Mouse (Mus musculus) lung, embryonic 16.5 days (tissue): ENCODE data around the gene Slc7a7. TPM values are rescaled to one million over a fixed set of nuclear protein-coding genes. Genes with fewer than 3 reads are reported as not detected.

Source experiments
- ATAC-seq: fragments of 200-750 bp; cut with Nextera tagmentation; 2 replicates; pipeline ENCODE4 v1.8.0; 2017; ENCODE audit warnings: low read depth, mild to moderate bottlenecking, moderate library complexity
- H3K27ac ChIP-seq: fragments of 300-500 bp; sonication (generic); 2 replicates; pipeline ENCODE4 v1.5.1; 2014; ENCODE audit warnings: mild to moderate bottlenecking, control low read depth, low read length
- H3K27me3 ChIP-seq: fragments of 300-500 bp; sonication (generic); 2 replicates; pipeline ENCODE4 v1.6.1; 2014; ENCODE audit warnings: low read depth, low read length, mixed read lengths; ENCODE audit not compliant: control insufficient read depth, insufficient read depth
- H3K36me3 ChIP-seq: fragments of 300-500 bp; sonication (generic); 2 replicates; pipeline ENCODE4 v1.6.1; 2014; ENCODE audit warnings: low read length; ENCODE audit not compliant: control insufficient read depth, insufficient read depth
- H3K4me1 ChIP-seq: fragments of 300-500 bp; sonication (generic); replicated peaks from 2 replicates; pipeline ENCODE4 v1.6.1; 2014; ENCODE audit warnings: low read length, mixed read lengths; ENCODE audit not compliant: control insufficient read depth, insufficient read depth
- H3K4me2 ChIP-seq: fragments of 300-500 bp; sonication (generic); 2 replicates; pipeline ENCODE4 v1.6.1; 2014; ENCODE audit warnings: low read depth, low read length, control low read depth
- H3K4me3 ChIP-seq: fragments of 300-500 bp; sonication (generic); 2 replicates; pipeline ENCODE4 v1.5.1; 2014; ENCODE audit warnings: mild to moderate bottlenecking, low read length, control low read depth
- H3K9ac ChIP-seq: fragments of 300-500 bp; sonication (generic); 2 replicates; pipeline ENCODE4 v1.6.1; 2014; ENCODE audit warnings: low read length, control low read depth
- H3K9me3 ChIP-seq: fragments of 300-500 bp; sonication (generic); 2 replicates; pipeline ENCODE4 v1.6.1; 2016; ENCODE audit warnings: low read length; ENCODE audit not compliant: control insufficient read depth
- WGBS: fragments of 180-500 bp; shearing (Covaris S2); extraction: QIAGEN DNeasy Blood & Tissue Kit; methylation state at CpG from one replicate; pipeline ENCODE4 v1.1.7; 2014; 5-methylcytosine and 5-hydroxymethylcytosine counted together
- polyA plus RNA-seq: library from polyadenylated mRNA; unstranded; fragments of >200 nt; fragmentation: Nextera tagmentation; extraction: Ambion mirVana; gene quantifications from 2 replicates; pipeline ENCODE4 v1.2.1, GENCODE M21; 2015

The Slc7a7 gene
- polyA plus RNA-seq, 1 experiment from 2014 or later: 14.2 TPM

GRCm38 (mm10) chr14:54321556-54322376, 95.8 kb downstream of the Slc7a7 start:
- Histone ChIP-seq H3K27ac (no peak overlapping the region), H3K9ac (no peak overlapping the region), H3K9me3 (no peaks in the 10 kb centered on the region), H3K4me1 (no peaks in the 10 kb centered on the region), H3K4me3 (no peak overlapping the region), H3K4me2 (no peak overlapping the region), H3K36me3 (no peaks in the 10 kb centered on the region), H3K27me3 (no peaks in the 10 kb centered on the region)
- WGBS: 50% methylated on average over 18 of the region's 18 CpGs
- ATAC-seq: no peak

Other genes with a start within 250 kb of the Slc7a7 start
- gene Dad1, start 163.7 kb downstream of the Slc7a7 start, polyA plus RNA-seq: 430 and 439 TPM in 2 replicates
- gene Abhd4, start 163.6 kb downstream of the Slc7a7 start, polyA plus RNA-seq: 61.5 and 67.0 TPM in 2 replicates
- gene Olfr49, start 132.8 kb downstream of the Slc7a7 start, polyA plus RNA-seq: not detected in 2 replicates
- gene Oxa1l, start 56.9 kb downstream of the Slc7a7 start, polyA plus RNA-seq: 40.3 and 46.2 TPM in 2 replicates
- 258 and 287 TPM in 2 replicates for gene Mrpl52, start 9.1 kb upstream of the Slc7a7 start, polyA plus RNA-seq
- gene Mmp14, start 13.8 kb upstream of the Slc7a7 start, polyA plus RNA-seq: 176 and 183 TPM in 2 replicates
- 61.9 and 64.2 TPM in 2 replicates for gene Lrp10, start 46.4 kb upstream of the Slc7a7 start, polyA plus RNA-seq
- 19.6 and 22.4 TPM in 2 replicates for gene Rem2, start 58.3 kb upstream of the Slc7a7 start, polyA plus RNA-seq
- gene Prmt5, start 99.7 kb upstream of the Slc7a7 start, polyA plus RNA-seq: 73.5 and 77.6 TPM in 2 replicates
- 52.3 and 57.1 TPM in 2 replicates for gene Haus4, start 136.8 kb upstream of the Slc7a7 start, polyA plus RNA-seq
- 41.1 and 41.2 TPM in 2 replicates for gene Ajuba, start 159.8 kb upstream of the Slc7a7 start, polyA plus RNA-seq
- gene 4931414P19Rik, start 188.2 kb upstream of the Slc7a7 start, polyA plus RNA-seq: 11.6 and 12.7 TPM in 2 replicates
- 352 and 366 TPM in 2 replicates for gene Psmb5, start 200.2 kb upstream of the Slc7a7 start, polyA plus RNA-seq
- 1.2 and 4.3 TPM in 2 replicates for gene Psmb11, start 203.7 kb upstream of the Slc7a7 start, polyA plus RNA-seq
- not detected in 2 replicates for gene Gm17606, start 223.2 kb upstream of the Slc7a7 start, polyA plus RNA-seq
- gene Cdh24, start 223.6 kb upstream of the Slc7a7 start, polyA plus RNA-seq: 2.1 and 2.8 TPM in 2 replicates